Mouse (Mus musculus) bone marrow, adult 2 months (tissue): ENCODE results near the gene 6030408B16Rik.

Source experiments
- CTCF ChIP-seq: fragments of 200-500 bp; IDR thresholded peaks from 2 replicates; pipeline ENCODE4 v1.5.1; 2011; ENCODE audit warnings: low read length, control low read depth; ENCODE audit not compliant: control insufficient read depth, insufficient read depth
- POLR2A ChIP-seq: fragments of 200-500 bp; IDR thresholded peaks from 2 replicates; pipeline ENCODE4 v1.6.1; 2011; ENCODE audit warnings: low read depth, mild to moderate bottlenecking, control low read depth, low read length, borderline replicate concordance; ENCODE audit not compliant: control insufficient read depth

DNA sequence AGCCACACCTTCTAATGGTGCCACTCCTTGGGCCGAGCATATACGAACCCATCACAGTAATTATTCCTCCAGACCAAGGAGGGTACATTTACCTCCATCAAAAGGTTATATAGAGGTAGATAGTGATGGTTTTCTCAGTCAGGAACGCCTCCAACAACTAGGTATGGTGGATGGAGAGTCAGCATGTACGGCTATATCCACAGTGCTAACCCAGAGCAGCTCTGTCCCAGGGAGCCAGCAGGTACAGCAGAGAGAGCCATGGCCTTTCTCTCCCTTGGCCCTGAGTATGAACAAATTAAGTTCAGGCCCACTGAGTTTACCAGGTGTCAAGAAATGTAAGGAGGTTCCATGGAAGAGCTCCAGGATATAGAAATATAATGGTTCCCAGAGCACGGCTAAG lies 41.1 kb upstream of the 6030408B16Rik start:
- TF ChIP-seq CTCF (no peak), POLR2A (no peak)
